Mouse (Mus musculus): ENCODE data around the gene Tldc2. TPM values are rescaled to one million over a fixed set of nuclear protein-coding genes. Genes with fewer than 3 reads are reported as not detected.
A peak's percentile ranks its signal among the peaks of the same experiment; 100 is the strongest.

The Tldc2 gene
- total RNA-seq, 2 experiments from 2014 or later: not detected

GRCm38 (mm10) chr2:157118556-157118955 is 31.7 kb downstream of the Tldc2 start:
- intact Hi-C loops (cut with DNase I): no loop called here

GRCm38 (mm10) chr2:157119075-157119474 is 32.2 kb downstream of the Tldc2 start:
- intact Hi-C loops (cut with DNase I): no loop called here

More at GRCm38 (mm10) chr2:157118556-157118955, 31.7 kb downstream of the Tldc2 start:
- DNase-seq: no peak

GRCm38 (mm10) chr2:157121766-157122165 is 34.9 kb downstream of the Tldc2 start:
- DNase-seq: no peak
- intact Hi-C loops (cut with DNase I): no loop called here

More at GRCm38 (mm10) chr2:157119075-157119474, 32.2 kb downstream of the Tldc2 start:
- no peak for DNase-seq

GRCm38 (mm10) chr2:157125246-157125645 is 38.4 kb downstream of the Tldc2 start:
- no peak for DNase-seq
- intact Hi-C loops (cut with DNase I): loop anchor here (5.0 kb wide), 1 partner anchor 137 kb away; no protein-coding TSS in a partner anchor

- intact Hi-C loops (cut with DNase I): loop anchor here (5.0 kb wide), 1 partner anchor 135 kb away; no protein-coding TSS in a partner anchor
- no peak for DNase-seq
Measured at GRCm38 (mm10) chr2:157127370-157127769, 40.5 kb downstream of the Tldc2 start.

- DNase-seq: no peak
- intact Hi-C loops (cut with DNase I): loop anchor here (5.0 kb wide), 1 partner anchor 134 kb away; no protein-coding TSS in a partner anchor
Measured at GRCm38 (mm10) chr2:157128072-157128471, 41.2 kb downstream of the Tldc2 start.

GRCm38 (mm10) chr2:157129096-157129495 is 42.2 kb downstream of the Tldc2 start:
- intact Hi-C loops (cut with DNase I): loop anchor here (5.0 kb wide), 1 partner anchor 133 kb away; no protein-coding TSS in a partner anchor
- no peak for DNase-seq

GRCm38 (mm10) chr2:157129601-157130164 is 42.8 kb downstream of the Tldc2 start:
- no peak for DNase-seq
- intact Hi-C loops (cut with DNase I): loop anchor here (5.0 kb wide), 2 partner anchors 73 to 133 kb away; partner anchors contain the start of gene Rbl1

GRCm38 (mm10) chr2:157130813-157131514 is 44.1 kb downstream of the Tldc2 start:
- intact Hi-C loops (cut with DNase I): loop anchor here (5.0 kb wide), 1 partner anchor 71 kb away; the partner anchor contains the start of gene Rbl1
- no peak for DNase-seq

- intact Hi-C loops (cut with DNase I): loop anchor here (5.0 kb wide), 1 partner anchor 70 kb away; the partner anchor contains the start of gene Rbl1
- DNase-seq: no peak
Measured at GRCm38 (mm10) chr2:157132086-157132485, 45.2 kb downstream of the Tldc2 start.

GRCm38 (mm10) chr2:157132686-157133540 is 46.1 kb downstream of the Tldc2 start:
- intact Hi-C loops (cut with DNase I): loop anchor here (5.0 kb wide), 1 partner anchor 69 kb away; the partner anchor contains the start of gene Rbl1
- DNase-seq: no peak

GRCm38 (mm10) chr2:157133769-157134478 is 47.1 kb downstream of the Tldc2 start:
- intact Hi-C loops (cut with DNase I): loop anchor here (5.0 kb wide), 1 partner anchor 68 kb away; the partner anchor contains the start of gene Rbl1
- DNase-seq: no peak

GRCm38 (mm10) chr2:157134479-157134931 is 47.6 kb downstream of the Tldc2 start:
- intact Hi-C loops (cut with DNase I): loop anchor here (5.0 kb wide), 1 partner anchor 68 kb away; the partner anchor contains the start of gene Rbl1
- DNase-seq: peak in 1 of 2 experiments; percentile 18

GRCm38 (mm10) chr2:157135014-157135413 is 48.2 kb downstream of the Tldc2 start, which contains the start of gene Samhd1:
Gene Samhd1 (minus strand): TSS chr2:157135265.
- peak; percentile 93 to 97 for DNase-seq
- intact Hi-C loops (cut with DNase I): no loop called here

GRCm38 (mm10) chr2:157135529-157136120 is 48.8 kb downstream of the Tldc2 start:
- no peak for DNase-seq
- intact Hi-C loops (cut with DNase I): no loop called here

- intact Hi-C loops (cut with DNase I): no loop called here
- no peak for DNase-seq
Measured at GRCm38 (mm10) chr2:157136176-157136575, 49.3 kb downstream of the Tldc2 start.

- intact Hi-C loops (cut with DNase I): no loop called here
- no peak for DNase-seq
Measured at GRCm38 (mm10) chr2:157136646-157137045, 49.8 kb downstream of the Tldc2 start.

- intact Hi-C loops (cut with DNase I): no loop called here
Measured at GRCm38 (mm10) chr2:157137959-157138731, 51.3 kb downstream of the Tldc2 start.

More at GRCm38 (mm10) chr2:157137959-157138731, 51.3 kb downstream of the Tldc2 start:
- DNase-seq: no peak

All from gastrocnemius, postnatal 36 days (tissue).